Mouse (Mus musculus): ENCODE measurements at regions not wholly inside any gene's neighbourhood (a gene's known extent, or its start where the extent isn't known, plus 50 kb on each side); places are given as distances from the start of the nearest gene placed in this dataset.

GRCm38 (mm10) chr12:58743800-58744199, 268.0 kb downstream of the Sec23a start:
- WGBS: 97% methylated on average over 1 of the region's 1 CpGs
- Histone ChIP-seq H3K36me3 (replicated peaks) (no peaks in the 10 kb centered on the region), H3K27ac (no peak overlapping the region), H3K4me1 (no peaks in the 10 kb centered on the region), H3K27me3 (no peaks in the 10 kb centered on the region), H3K9me3 (no peaks in the 10 kb centered on the region), H3K4me2 (no peak overlapping the region), H3K4me3 (replicated peaks) (no peak overlapping the region), H3K9ac (no peak overlapping the region)
- ATAC-seq (ENCODE audit: low FRiP score): no peak

DNA sequence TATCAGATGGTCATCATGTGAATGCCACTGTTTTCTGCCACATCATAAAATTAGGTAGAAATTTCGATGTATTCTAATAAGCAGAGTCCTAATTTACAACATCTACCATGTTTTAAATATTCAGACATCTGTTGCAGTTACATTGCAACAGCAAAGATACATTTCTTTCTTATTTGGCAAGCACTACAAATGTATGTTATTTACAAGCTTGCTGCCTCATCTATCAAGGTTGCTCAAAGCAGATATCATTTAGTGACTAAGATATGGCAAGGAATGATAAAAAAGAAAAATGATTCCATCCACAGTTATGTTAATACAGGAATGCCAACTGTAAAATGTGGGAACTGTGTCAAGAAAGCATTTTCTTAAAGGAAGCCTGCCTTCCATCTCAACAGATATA, 283.7 kb downstream of the Sec23a start:
- Histone ChIP-seq H3K4me3 (replicated peaks) (no peak overlapping the region), H3K4me1 (no peaks in the 10 kb centered on the region), H3K27ac (no peak overlapping the region), H3K4me2 (no peak overlapping the region), H3K9me3 (no peaks in the 10 kb centered on the region), H3K27me3 (no peaks in the 10 kb centered on the region), H3K36me3 (replicated peaks) (no peaks in the 10 kb centered on the region), H3K9ac (no peak overlapping the region)
- no peak for ATAC-seq (ENCODE audit: low FRiP score)
- WGBS: 73% methylated on average over 1 of the region's 1 CpGs

GRCm38 (mm10) chr12:58727547-58727946, 284.3 kb downstream of the Sec23a start:
- H3K27ac ChIP-seq: no peak overlapping the region

GRCm38 (mm10) chr12:58717908-58718307, 293.9 kb downstream of the Sec23a start:
- no peaks in the 10 kb centered on the region for H3K9me3 ChIP-seq
- H3K4me2 ChIP-seq: no peak overlapping the region
- no peaks in the 10 kb centered on the region for H3K36me3 ChIP-seq (replicated peaks)
- no peak for ATAC-seq (ENCODE audit: low FRiP score)
- H3K27me3 ChIP-seq: no peaks in the 10 kb centered on the region
- no peak overlapping the region for H3K4me3 ChIP-seq (replicated peaks)
- H3K27ac ChIP-seq: no peak overlapping the region
- no peaks in the 10 kb centered on the region for H3K4me1 ChIP-seq
- H3K9ac ChIP-seq: no peak overlapping the region
- WGBS: 89% methylated on average over 6 of the region's 6 CpGs

More at GRCm38 (mm10) chr12:58727547-58727946, 284.3 kb downstream of the Sec23a start:
- Histone ChIP-seq H3K4me2 (no peak overlapping the region), H3K4me1 (no peaks in the 10 kb centered on the region), H3K9ac (no peak overlapping the region), H3K4me3 (replicated peaks) (no peak overlapping the region), H3K9me3 (no peaks in the 10 kb centered on the region), H3K27me3 (no peaks in the 10 kb centered on the region), H3K36me3 (replicated peaks) (no peaks in the 10 kb centered on the region)
- WGBS: 89% methylated on average over 2 of the region's 2 CpGs
- ATAC-seq (ENCODE audit: low FRiP score): no peak

GRCm38 (mm10) chr12:58714207-58714606, 297.6 kb downstream of the Sec23a start:
- ATAC-seq (ENCODE audit: low FRiP score): no peak
- no peaks in the 10 kb centered on the region for H3K27me3 ChIP-seq
- H3K9me3 ChIP-seq: no peaks in the 10 kb centered on the region
- H3K9ac ChIP-seq: no peak overlapping the region
- H3K27ac ChIP-seq: no peak overlapping the region
- H3K36me3 ChIP-seq (replicated peaks): no peaks in the 10 kb centered on the region
- no peak overlapping the region for H3K4me2 ChIP-seq
- no peak overlapping the region for H3K4me3 ChIP-seq (replicated peaks)
- H3K4me1 ChIP-seq: no peaks in the 10 kb centered on the region
- 88% methylated on average over 1 of the region's 1 CpGs for WGBS

DNA sequence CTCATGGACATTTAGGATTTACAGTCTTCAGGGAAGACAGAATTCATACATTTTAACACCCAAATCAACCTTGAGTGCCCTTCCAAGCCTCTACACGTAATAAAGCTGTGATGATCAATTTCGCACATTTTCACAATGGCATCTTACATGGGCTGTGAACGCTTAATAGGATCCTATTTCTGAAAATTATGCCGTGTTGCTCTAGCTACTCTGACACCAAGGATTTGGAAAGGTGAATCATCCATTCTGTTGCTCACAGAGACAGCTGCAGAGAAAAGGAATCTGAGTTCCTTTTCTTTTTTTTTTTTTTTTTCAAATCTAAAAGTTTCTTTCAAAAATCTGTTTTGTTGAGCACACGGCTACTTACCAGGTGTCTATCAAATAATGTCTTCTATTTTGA, 316.1 kb downstream of the Sec23a start:
- Histone ChIP-seq H3K4me3 (replicated peaks) (no peak overlapping the region), H3K9me3 (no peaks in the 10 kb centered on the region), H3K27ac (no peak overlapping the region), H3K27me3 (no peaks in the 10 kb centered on the region), H3K4me1 (no peaks in the 10 kb centered on the region), H3K36me3 (replicated peaks) (no peaks in the 10 kb centered on the region), H3K9ac (no peak overlapping the region), H3K4me2 (no peak overlapping the region)
- 82% methylated on average over 5 of the region's 5 CpGs for WGBS
- ATAC-seq (ENCODE audit: low FRiP score): no peak

- Histone ChIP-seq H3K27me3 (no peaks in the 10 kb centered on the region), H3K4me2 (no peak overlapping the region), H3K4me1 (no peaks in the 10 kb centered on the region), H3K4me3 (replicated peaks) (no peak overlapping the region), H3K9ac (no peak overlapping the region), H3K36me3 (replicated peaks) (no peaks in the 10 kb centered on the region), H3K9me3 (no peaks in the 10 kb centered on the region), H3K27ac (peak overlapping the region; percentile 14; the same call in 1 of the 2 replicates)
- WGBS: 62% methylated on average over 3 of the region's 3 CpGs
- ATAC-seq (ENCODE audit: low FRiP score): peak; percentile 88; the same call in 1 of the 2 replicates
These were observed 341.7 kb downstream of the Sec23a start for GRCm38 (mm10) chr12:58669914-58670635.

DNA sequence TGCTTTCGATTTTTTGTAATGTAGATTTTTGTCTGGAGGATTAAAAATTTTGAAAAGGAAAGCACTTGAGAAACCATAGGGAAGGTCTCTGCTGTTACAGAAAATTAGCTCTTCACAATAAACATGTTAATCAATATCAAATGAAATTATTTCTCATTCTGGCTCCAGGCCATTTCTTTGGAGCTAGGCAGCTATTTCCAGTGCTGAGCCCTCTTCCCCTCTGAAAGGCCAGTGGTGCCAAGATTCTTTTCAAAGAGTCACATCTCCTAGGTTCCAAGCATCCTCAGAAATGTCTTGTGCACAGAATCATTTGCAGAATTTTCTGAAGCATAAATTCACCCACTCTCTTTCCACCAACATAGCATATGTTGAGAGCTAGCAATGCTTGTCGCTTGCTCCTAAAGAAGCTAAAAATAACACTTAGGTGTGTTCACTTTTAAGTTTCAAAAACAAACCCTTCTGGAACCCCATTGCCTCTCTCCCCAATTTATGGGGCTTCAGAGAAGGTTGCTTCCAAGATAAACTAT, 357.2 kb downstream of the Sec23a start:
- H3K4me1 ChIP-seq: peaks cover 16% of the 10 kb centered on the region; the same call in 1 of the 2 replicates
- ATAC-seq (ENCODE audit: low FRiP score): no peak
- 83% methylated on average over 2 of the region's 2 CpGs for WGBS
- H3K27me3 ChIP-seq: no peaks in the 10 kb centered on the region
- no peak overlapping the region for H3K4me3 ChIP-seq (replicated peaks)
- H3K36me3 ChIP-seq (replicated peaks): no peaks in the 10 kb centered on the region
- no peak overlapping the region for H3K9ac ChIP-seq
- H3K9me3 ChIP-seq: no peaks in the 10 kb centered on the region
- H3K4me2 ChIP-seq: no peak overlapping the region
- H3K27ac ChIP-seq: no peak overlapping the region

DNA sequence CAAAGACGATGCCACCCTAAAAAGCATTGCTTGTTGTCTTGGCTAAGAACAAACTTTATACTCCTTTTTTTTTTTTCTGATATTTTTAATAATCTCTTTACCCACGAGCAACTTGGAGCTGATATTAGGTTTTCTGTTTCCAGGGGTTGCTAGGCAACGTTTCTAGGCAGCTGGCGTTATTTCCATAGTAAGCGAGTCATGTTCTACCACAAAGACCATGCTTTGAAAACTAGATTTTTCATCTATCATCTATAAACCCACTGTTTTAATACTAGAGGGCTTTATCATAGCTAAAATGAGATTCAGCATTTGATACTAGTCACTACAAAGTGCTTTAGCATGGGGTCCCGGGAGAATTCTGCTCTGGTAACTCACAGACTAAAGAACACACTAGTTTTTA, 358.1 kb downstream of the Sec23a start:
- Histone ChIP-seq H3K9me3 (no peaks in the 10 kb centered on the region), H3K9ac (no peak overlapping the region), H3K4me2 (no peak overlapping the region), H3K36me3 (replicated peaks) (no peaks in the 10 kb centered on the region), H3K4me3 (replicated peaks) (no peak overlapping the region), H3K4me1 (peaks cover 16% of the 10 kb centered on the region; the same call in 1 of the 2 replicates), H3K27me3 (no peaks in the 10 kb centered on the region), H3K27ac (no peak overlapping the region)
- 73% methylated on average over 6 of the region's 6 CpGs for WGBS
- ATAC-seq (ENCODE audit: low FRiP score): no peak

- Histone ChIP-seq H3K4me2 (no peak overlapping the region), H3K9ac (no peak overlapping the region), H3K9me3 (no peaks in the 10 kb centered on the region), H3K27ac (peak overlapping the region; percentile 15), H3K4me3 (replicated peaks) (no peak overlapping the region), H3K4me1 (peaks cover 16% of the 10 kb centered on the region; the same call in 1 of the 2 replicates), H3K27me3 (no peaks in the 10 kb centered on the region), H3K36me3 (replicated peaks) (no peaks in the 10 kb centered on the region)
- 44% methylated on average over 6 of the region's 6 CpGs for WGBS
- ATAC-seq (ENCODE audit: low FRiP score): no peak
These were observed 358.6 kb downstream of the Sec23a start for GRCm38 (mm10) chr12:58653222-58653621.

- H3K9me3 ChIP-seq: no peaks in the 10 kb centered on the region
- H3K4me3 ChIP-seq (replicated peaks): no peak overlapping the region
- no peaks in the 10 kb centered on the region for H3K27me3 ChIP-seq
- ATAC-seq (ENCODE audit: low FRiP score): no peak; the same call in 1 of the 2 replicates
- 77% methylated on average over 4 of the region's 4 CpGs for WGBS
- H3K4me2 ChIP-seq: no peak overlapping the region
- peaks cover 16% of the 10 kb centered on the region; the same call in 1 of the 2 replicates for H3K4me1 ChIP-seq
- no peak overlapping the region for H3K9ac ChIP-seq
- H3K27ac ChIP-seq: no peak overlapping the region
- no peaks in the 10 kb centered on the region for H3K36me3 ChIP-seq (replicated peaks)
These were observed 359.1 kb downstream of the Sec23a start for GRCm38 (mm10) chr12:58652701-58653100.

GRCm38 (mm10) chr12:58648322-58648721, 363.5 kb downstream of the Sec23a start:
- no peaks in the 10 kb centered on the region for H3K36me3 ChIP-seq (replicated peaks)
- no peak for ATAC-seq (ENCODE audit: low FRiP score)
- peaks cover 6% of the 10 kb centered on the region; the same call in 1 of the 2 replicates for H3K4me1 ChIP-seq
- no peak overlapping the region for H3K27ac ChIP-seq
- no peak overlapping the region for H3K4me2 ChIP-seq
- H3K9ac ChIP-seq: no peak overlapping the region
- WGBS: 44% methylated on average over 4 of the region's 4 CpGs
- H3K27me3 ChIP-seq: no peaks in the 10 kb centered on the region
- H3K9me3 ChIP-seq: no peaks in the 10 kb centered on the region
- no peak overlapping the region for H3K4me3 ChIP-seq (replicated peaks)

- H3K4me3 ChIP-seq (replicated peaks): no peak overlapping the region
- H3K36me3 ChIP-seq (replicated peaks): no peaks in the 10 kb centered on the region
- H3K27me3 ChIP-seq: no peaks in the 10 kb centered on the region
- no peak overlapping the region for H3K27ac ChIP-seq
- no peak overlapping the region for H3K4me2 ChIP-seq
- WGBS: 72% methylated on average over 3 of the region's 3 CpGs
- H3K9ac ChIP-seq: no peak overlapping the region
- no peak for ATAC-seq (ENCODE audit: low FRiP score)
- no peaks in the 10 kb centered on the region for H3K9me3 ChIP-seq
- no peaks in the 10 kb centered on the region for H3K4me1 ChIP-seq
These were observed 368.0 kb downstream of the Sec23a start for GRCm38 (mm10) chr12:58643843-58644242.
